Mouse (Mus musculus): Measurements from ENCODE around the gene Klhl25. TPM values are rescaled to one million over a fixed set of nuclear protein-coding genes. Genes with fewer than 3 reads are reported as not detected.

The Klhl25 gene
- total and polyA plus RNA-seq, 3 experiments: 11.0 to 14.2 (median 12.9) TPM

- Histone ChIP-seq H3K9ac (ENCODE audit: insufficient read depth, low read depth) (no peak overlapping the region), H3K9me3 (replicated peaks; ENCODE audit: low read length) (no peaks in the 10 kb centered on the region), H3K36me3 (replicated peaks in 1 of 2; ENCODE audit: control insufficient read depth in 1 of 2, insufficient read depth in 1 of 2, low read length in 1 of 2) (no peaks in the 10 kb centered on the region), H3K4me3 (replicated peaks in 1 of 3; ENCODE audit: low read depth in 2 of 3, low read length in 2 of 3, poor library complexity in 1 of 3) (no peak overlapping the region), H3K27ac (ENCODE audit: insufficient read depth, low read depth) (no peak overlapping the region), H3K27me3 (replicated peaks) (peaks cover 6% of the 10 kb centered on the region), H3K79me2 (replicated peaks; ENCODE audit: control insufficient read depth, extremely low read depth, insufficient read depth, poor library complexity, severe bottlenecking) (no peaks in the 10 kb centered on the region), H3K4me2 (ENCODE audit: insufficient read depth, low read depth, poor library complexity, severe bottlenecking) (no peak overlapping the region), H3K4me1 (ENCODE audit: control insufficient read depth in 1 of 2, insufficient read depth in 2 of 2) (peaks cover 12 to 21% of the 10 kb centered on the region in 2 experiments)
- no peak for DNase-seq (ENCODE audit: extremely low read depth)
- in situ Hi-C loops (cut with MboI; ENCODE audit: low pct_ligation_motif_present, low pct_unique_long_range_greater_than_20kb, low sequenced_read_pairs) (loop anchor here (10.0 kb wide), 1 partner anchor 762 kb away; no protein-coding TSS in a partner anchor), dilution Hi-C loops (cut with MboI; ENCODE audit: extremely low pct_ligation_motif_present, extremely low pct_unique_long_range_greater_than_20kb, low sequenced_read_pairs) (no loop called here)
- no peak for TF ChIP-seq MAX (IDR thresholded peaks at IDR 0.05; ENCODE audit: low read length)
- TF ChIP-seq TCF12 (IDR thresholded peaks at IDR 0.05; ENCODE audit: low read depth, low read length): no peak
- TF ChIP-seq USF2 (conservative IDR thresholded peaks at IDR 0.05; ENCODE audit: low read depth, low read length): no peak
- no peak for TF ChIP-seq TBP (conservative IDR thresholded peaks at IDR 0.05; ENCODE audit: low read depth, low read length)
These were observed 48.9 kb downstream of the Klhl25 start for GRCm38 (mm10) chr7:75897041-75897440.

GRCm38 (mm10) chr7:75899102-75899501 lies 51.0 kb downstream of the Klhl25 start:
- Histone ChIP-seq H3K9ac (ENCODE audit: insufficient read depth, low read depth) (no peak overlapping the region), H3K79me2 (replicated peaks; ENCODE audit: control insufficient read depth, extremely low read depth, insufficient read depth, poor library complexity, severe bottlenecking) (no peaks in the 10 kb centered on the region), H3K27ac (ENCODE audit: insufficient read depth, low read depth) (no peak overlapping the region), H3K27me3 (replicated peaks) (peaks cover 13% of the 10 kb centered on the region), H3K36me3 (replicated peaks in 1 of 2; ENCODE audit: control insufficient read depth in 1 of 2, insufficient read depth in 1 of 2, low read length in 1 of 2) (no peaks in the 10 kb centered on the region), H3K4me2 (ENCODE audit: insufficient read depth, low read depth, poor library complexity, severe bottlenecking) (no peak overlapping the region), H3K4me3 (replicated peaks in 1 of 3; ENCODE audit: low read depth in 2 of 3, low read length in 2 of 3, poor library complexity in 1 of 3) (no peak overlapping the region), H3K9me3 (replicated peaks; ENCODE audit: low read length) (no peaks in the 10 kb centered on the region), H3K4me1 (ENCODE audit: control insufficient read depth in 1 of 2, insufficient read depth in 2 of 2) (peaks cover 4 to 7% of the 10 kb centered on the region in 2 experiments; a peak in 3 of 4 replicates)
- in situ Hi-C loops (cut with MboI; ENCODE audit: low pct_ligation_motif_present, low pct_unique_long_range_greater_than_20kb, low sequenced_read_pairs): loop anchor here (10.0 kb wide), 1 partner anchor 764 kb away; no protein-coding TSS in a partner anchor
- TF ChIP-seq ZNF384 (IDR thresholded peaks at IDR 0.05; ENCODE audit: low read depth, low read length): no peak
- no peak for TF ChIP-seq EP300 (IDR thresholded peaks at IDR 0.05; ENCODE audit: low read length)
- no peak for TF ChIP-seq SMC3 (IDR thresholded peaks at IDR 0.05; ENCODE audit: low read depth, low read length)
- no peak for TF ChIP-seq CTCF (conservative IDR thresholded peaks at IDR 0.05 in 1 of 2, IDR thresholded peaks at IDR 0.05 in 1 of 2; ENCODE audit: low read depth in 2 of 2, low read length in 2 of 2)
- TF ChIP-seq KAT2A (IDR thresholded peaks at IDR 0.05; ENCODE audit: insufficient replicate concordance, low read length): no peak
- no peak for TF ChIP-seq SIN3A (IDR thresholded peaks at IDR 0.05; ENCODE audit: low read length)
- TF ChIP-seq CHD2 (IDR thresholded peaks at IDR 0.05; ENCODE audit: low read length): no peak
- TF ChIP-seq ZMIZ1 (IDR thresholded peaks at IDR 0.05; ENCODE audit: low read depth, low read length): no peak
- TF ChIP-seq MEF2A (IDR thresholded peaks at IDR 0.05; ENCODE audit: borderline replicate concordance, low read depth, low read length): no peak
- no peak for TF ChIP-seq TBP (conservative IDR thresholded peaks at IDR 0.05; ENCODE audit: low read depth, low read length)
- dilution Hi-C loops (cut with MboI; ENCODE audit: extremely low pct_ligation_motif_present, extremely low pct_unique_long_range_greater_than_20kb, low sequenced_read_pairs): no loop called here
- no peak for DNase-seq (ENCODE audit: extremely low read depth)

GRCm38 (mm10) chr7:75899517-75899916 lies 51.4 kb downstream of the Klhl25 start:
- Histone ChIP-seq H3K4me1 (ENCODE audit: control insufficient read depth in 1 of 2, insufficient read depth in 2 of 2) (peaks cover 4 to 7% of the 10 kb centered on the region in 2 experiments; a peak in 3 of 4 replicates), H3K27me3 (replicated peaks) (peaks cover 16% of the 10 kb centered on the region), H3K27ac (ENCODE audit: insufficient read depth, low read depth) (no peak overlapping the region), H3K4me3 (replicated peaks in 1 of 3; ENCODE audit: low read depth in 2 of 3, low read length in 2 of 3, poor library complexity in 1 of 3) (no peak overlapping the region), H3K36me3 (replicated peaks in 1 of 2; ENCODE audit: control insufficient read depth in 1 of 2, insufficient read depth in 1 of 2, low read length in 1 of 2) (no peaks in the 10 kb centered on the region), H3K9me3 (replicated peaks; ENCODE audit: low read length) (no peaks in the 10 kb centered on the region), H3K4me2 (ENCODE audit: insufficient read depth, low read depth, poor library complexity, severe bottlenecking) (no peak overlapping the region), H3K79me2 (replicated peaks; ENCODE audit: control insufficient read depth, extremely low read depth, insufficient read depth, poor library complexity, severe bottlenecking) (no peaks in the 10 kb centered on the region), H3K9ac (ENCODE audit: insufficient read depth, low read depth) (no peak overlapping the region)
- in situ Hi-C loops (cut with MboI; ENCODE audit: low pct_ligation_motif_present, low pct_unique_long_range_greater_than_20kb, low sequenced_read_pairs) (loop anchor here (10.0 kb wide), 1 partner anchor 765 kb away; no protein-coding TSS in a partner anchor), dilution Hi-C loops (cut with MboI; ENCODE audit: extremely low pct_ligation_motif_present, extremely low pct_unique_long_range_greater_than_20kb, low sequenced_read_pairs) (no loop called here)
- TF ChIP-seq RCOR1 (conservative IDR thresholded peaks at IDR 0.05; ENCODE audit: low read depth, low read length) (no peak), BHLHE40 (IDR thresholded peaks at IDR 0.05; ENCODE audit: low read depth, low read length) (no peak), GABPA (IDR thresholded peaks at IDR 0.05; ENCODE audit: insufficient replicate concordance, low read depth, low read length) (no peak), ZMIZ1 (IDR thresholded peaks at IDR 0.05; ENCODE audit: low read depth, low read length) (no peak), USF1 (IDR thresholded peaks at IDR 0.05; ENCODE audit: low read depth, low read length) (no peak), POLR2AphosphoS2 (IDR thresholded peaks at IDR 0.05; ENCODE audit: low read depth, low read length) (no peak), ZKSCAN1 (IDR thresholded peaks at IDR 0.05; ENCODE audit: borderline replicate concordance, low read depth, low read length) (no peak), HCFC1 (IDR thresholded peaks at IDR 0.05; ENCODE audit: low read depth, low read length) (no peak), NELFE (IDR thresholded peaks at IDR 0.05; ENCODE audit: low read depth, low read length) (no peak), MAZ (IDR thresholded peaks at IDR 0.05; ENCODE audit: low read depth, low read length) (no peak), TBP (conservative IDR thresholded peaks at IDR 0.05; ENCODE audit: low read depth, low read length) (no peak), EP300 (IDR thresholded peaks at IDR 0.05; ENCODE audit: low read length) (no peak), NRF1 (IDR thresholded peaks at IDR 0.05; ENCODE audit: low read depth, low read length) (no peak), CHD2 (IDR thresholded peaks at IDR 0.05; ENCODE audit: low read length) (no peak), JUN (IDR thresholded peaks at IDR 0.05; ENCODE audit: insufficient read depth, low read depth, low read length) (no peak), ETS1 (conservative IDR thresholded peaks at IDR 0.05; ENCODE audit: low read depth, low read length) (no peak), POLR2A (IDR thresholded peaks at IDR 0.05; ENCODE audit: low read depth, low read length) (no peak), PAX5 (IDR thresholded peaks at IDR 0.05; ENCODE audit: low read length) (no peak)
- no peak for DNase-seq (ENCODE audit: extremely low read depth)

All from CH12.LX (cell line).